Mouse (Mus musculus) cerebellum, adult 8-10 months (tissue): ENCODE data around the gene Heatr5a.

Experiments
- DNase-seq: peaks from one replicate; pipeline ENCODE4 v3.0.0; 2022

The Heatr5a gene

DNA sequence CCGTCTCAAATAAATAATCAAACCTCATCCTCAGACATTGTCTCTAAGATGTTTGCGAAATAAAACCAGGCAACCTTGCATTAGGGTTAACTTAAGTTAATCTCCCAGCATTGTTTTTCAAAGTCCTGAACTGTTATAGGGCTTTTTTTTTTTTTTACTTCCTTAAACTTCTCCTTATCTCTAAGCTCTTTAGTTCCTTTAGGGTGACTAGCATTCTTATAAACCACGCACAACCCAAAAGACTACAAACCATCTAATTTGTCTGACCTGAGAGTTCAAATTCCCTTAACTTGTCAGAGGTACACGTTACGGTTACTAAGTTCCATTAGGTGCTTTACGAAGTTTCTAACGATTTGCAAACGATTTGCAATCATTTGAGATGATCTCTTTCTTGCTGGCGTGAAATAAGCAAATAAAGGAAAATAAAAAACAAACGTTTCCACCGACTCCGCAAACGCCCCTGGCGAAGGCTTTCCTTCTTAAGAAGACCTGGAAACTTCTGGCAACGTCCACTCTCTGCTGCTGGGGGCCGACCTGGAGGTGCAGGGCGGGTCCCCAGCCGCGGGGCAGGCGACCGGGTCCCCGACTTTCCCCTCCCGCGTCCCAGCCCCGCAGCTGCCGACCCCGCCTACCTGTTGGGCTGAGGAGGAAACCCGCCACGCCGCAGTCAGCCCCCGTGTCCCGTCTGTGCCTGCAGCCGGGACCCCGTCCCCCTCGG, 610 bp downstream of the Heatr5a start:
- DNase-seq, result no peak

DNA sequence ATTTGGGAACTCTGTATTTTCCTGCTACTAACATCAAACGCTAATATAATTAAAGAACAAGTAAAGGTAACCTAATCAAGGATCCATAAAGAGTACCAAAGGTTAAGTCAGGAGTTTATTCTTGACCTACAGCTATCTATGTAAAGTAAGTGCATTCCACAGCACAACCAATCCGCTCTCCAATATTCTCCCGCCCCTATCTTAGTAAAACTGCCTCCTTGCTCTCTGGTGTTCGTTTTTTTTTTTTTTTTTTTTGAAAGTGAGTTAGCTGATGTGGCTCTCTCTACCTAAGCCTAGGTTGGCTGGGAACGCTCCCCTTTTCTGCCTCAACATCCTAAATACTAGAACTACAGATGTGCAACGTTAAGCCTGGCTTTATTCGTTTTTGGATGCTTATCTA, 1.2 kb downstream of the Heatr5a start:
- no peak for DNase-seq

DNA sequence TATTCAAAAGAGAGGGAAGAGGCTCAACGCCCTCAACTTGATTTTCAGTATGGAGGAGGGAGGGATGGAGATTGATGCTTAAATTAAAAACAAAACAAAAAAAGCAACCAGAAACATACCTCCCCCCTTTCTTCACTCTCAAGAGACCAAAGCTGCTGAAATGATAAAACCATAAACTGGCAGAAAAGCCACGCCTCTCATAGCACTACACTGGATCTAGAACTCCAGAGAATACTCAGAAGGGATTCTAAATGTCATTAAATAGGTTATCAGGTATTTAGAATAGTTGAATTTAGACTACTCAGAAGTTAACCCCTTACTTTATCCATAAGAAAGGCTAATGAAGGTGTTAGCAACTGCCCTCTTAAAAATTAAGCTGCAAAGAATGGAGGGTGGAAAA, 2.0 kb downstream of the Heatr5a start:
- DNase-seq, result no peak

- DNase-seq, result no peak
These were observed 3.1 kb downstream of the Heatr5a start for GRCm38 (mm10) chr12:51967915-51968595.

DNA sequence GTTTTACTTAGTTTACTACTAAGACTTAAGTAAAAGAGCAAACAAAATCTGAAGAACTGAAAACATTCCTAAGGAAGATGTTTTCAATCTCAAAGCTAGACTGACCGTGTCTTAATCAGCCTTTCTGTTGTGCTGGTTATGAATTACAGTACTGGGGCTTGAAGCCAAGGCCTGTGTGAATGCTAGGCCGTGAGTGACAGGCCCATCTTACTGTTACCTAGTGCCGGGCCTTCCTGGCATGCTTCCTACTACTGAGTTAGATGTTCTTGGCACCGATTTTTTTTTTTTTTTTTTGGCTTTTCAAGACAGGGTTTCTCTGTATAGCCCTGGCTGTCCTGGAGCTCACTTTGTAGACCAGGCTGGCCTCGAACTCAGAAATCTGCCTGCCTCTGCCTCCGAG, 13.5 kb downstream of the Heatr5a start:
- DNase-seq, result no peak

GRCm38 (mm10) chr12:51952309-51952708, 18.8 kb downstream of the Heatr5a start:
- DNase-seq, result no peak

- no peak for DNase-seq
These were observed 23.6 kb downstream of the Heatr5a start for GRCm38 (mm10) chr12:51947498-51947945.

- no peak for DNase-seq
These were observed 25.8 kb downstream of the Heatr5a start for GRCm38 (mm10) chr12:51945331-51945730.

GRCm38 (mm10) chr12:51939848-51940247, 31.3 kb downstream of the Heatr5a start:
- DNase-seq, result no peak

GRCm38 (mm10) chr12:51937938-51938337, 33.2 kb downstream of the Heatr5a start:
- DNase-seq, result no peak

DNA sequence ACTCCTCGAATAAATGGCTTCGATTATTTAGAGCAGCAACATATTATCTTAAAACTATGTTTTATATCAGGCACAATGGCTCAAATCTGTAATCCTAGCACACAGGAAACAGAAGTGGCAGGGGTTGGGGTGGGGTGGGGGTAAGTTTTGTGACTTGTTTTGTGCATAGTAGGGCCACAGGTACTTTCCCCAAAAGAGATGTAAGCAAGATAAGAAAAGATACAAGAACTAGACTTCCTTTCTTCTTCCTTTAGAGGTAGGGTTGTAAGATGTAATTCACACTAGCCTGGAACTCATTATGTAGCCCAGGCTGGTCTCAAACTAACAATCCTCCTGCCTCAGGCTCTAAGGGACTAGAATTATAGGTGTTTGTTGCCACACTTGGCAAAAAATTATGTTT, 41.5 kb downstream of the Heatr5a start:
- DNase-seq, result no peak

- no peak for DNase-seq
These were observed 53.9 kb downstream of the Heatr5a start for GRCm38 (mm10) chr12:51917191-51917590.

GRCm38 (mm10) chr12:51914903-51915670, 56.0 kb downstream of the Heatr5a start:
- no peak for DNase-seq

DNA sequence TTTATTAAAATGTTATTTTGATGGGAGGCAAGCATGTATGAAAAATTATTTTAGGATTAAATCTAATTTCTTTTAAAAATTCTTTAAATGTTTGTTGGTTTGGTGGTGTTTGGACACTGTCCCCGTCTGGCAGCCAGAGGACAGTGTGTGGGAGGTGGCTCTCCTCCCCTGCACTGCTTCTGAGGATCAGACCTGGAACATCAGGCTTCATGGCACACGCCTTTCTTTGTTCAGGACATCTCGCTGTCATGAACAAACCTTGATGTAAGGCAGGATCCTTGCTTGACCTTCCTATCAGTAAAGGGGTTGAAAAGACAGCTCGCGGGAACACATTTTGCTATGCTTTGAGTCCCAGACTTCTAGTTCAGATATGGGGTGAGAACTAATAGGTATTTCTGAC, 61.9 kb downstream of the Heatr5a start:
- no peak for DNase-seq

GRCm38 (mm10) chr12:51907543-51907942, 63.6 kb downstream of the Heatr5a start:
- DNase-seq, result no peak

GRCm38 (mm10) chr12:51900551-51900950, 70.6 kb downstream of the Heatr5a start:
- no peak for DNase-seq

GRCm38 (mm10) chr12:51896901-51897300, 74.2 kb downstream of the Heatr5a start:
- no peak for DNase-seq

- no peak for DNase-seq
These were observed 82.5 kb downstream of the Heatr5a start for GRCm38 (mm10) chr12:51888609-51889008.

DNA sequence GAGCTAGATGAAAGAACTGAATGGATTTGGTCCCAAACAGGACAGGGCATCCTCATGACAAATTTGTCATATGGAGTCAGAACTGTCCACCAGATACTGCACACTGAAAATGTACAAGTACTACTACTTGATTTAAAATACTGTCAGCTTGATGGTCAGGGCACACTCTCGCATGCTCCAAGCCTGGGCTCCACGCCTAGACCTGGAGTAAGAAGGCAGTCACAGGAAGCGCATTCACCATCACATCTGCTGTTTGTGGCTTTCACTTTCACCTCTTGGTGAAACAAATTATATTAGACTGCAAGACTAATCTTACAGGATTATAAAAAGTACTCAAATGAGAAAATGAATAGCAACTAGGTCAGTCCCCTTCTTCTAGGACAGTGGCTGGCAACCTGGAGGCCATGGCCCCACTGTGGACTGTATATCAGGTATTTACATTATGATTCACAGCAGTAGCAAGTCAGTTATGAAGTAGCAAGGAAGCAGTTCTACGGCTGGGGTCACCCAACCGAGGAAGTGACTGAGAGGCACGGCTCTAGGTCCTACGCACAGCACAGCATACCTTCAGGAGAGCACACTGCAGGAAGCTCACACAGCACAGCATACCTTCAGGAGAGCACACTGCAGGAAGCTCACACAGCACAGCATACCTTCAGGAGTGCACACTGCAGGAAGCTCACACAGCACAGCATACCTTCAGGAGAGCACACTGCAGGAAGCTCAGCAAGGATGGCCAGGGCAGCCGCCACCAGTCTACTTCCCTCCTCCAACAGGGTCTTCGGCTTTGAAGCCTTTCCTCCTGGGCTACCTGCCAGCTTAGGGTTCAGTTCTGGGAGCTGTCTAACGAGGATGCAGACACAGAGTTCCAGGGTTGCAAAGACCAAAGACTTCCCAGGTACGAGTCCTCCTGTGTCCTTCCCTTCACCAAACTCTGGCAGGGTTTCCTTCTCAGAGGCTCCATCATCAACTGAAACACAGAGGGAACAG, 83.5 kb downstream of the Heatr5a start:
- no peak for DNase-seq

DNA sequence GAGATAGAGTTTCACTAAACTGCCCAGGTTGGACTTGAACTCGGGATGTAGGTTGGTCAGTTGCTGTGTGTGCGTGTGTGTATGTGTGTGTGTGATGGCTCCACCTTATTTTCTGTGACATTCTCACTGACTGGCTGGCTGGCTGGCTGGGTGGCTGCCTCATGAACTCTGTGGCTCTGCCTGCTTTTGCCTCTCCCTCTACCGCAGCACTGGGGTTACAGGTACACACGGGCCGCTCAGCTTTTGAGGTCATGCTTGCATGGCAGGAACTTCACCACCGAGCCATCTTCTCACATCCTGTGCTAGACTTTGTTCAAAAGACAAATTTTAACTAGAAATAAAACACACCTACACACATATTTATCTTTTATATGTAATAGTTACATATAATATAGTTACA, 84.8 kb downstream of the Heatr5a start:
- no peak for DNase-seq

GRCm38 (mm10) chr12:51884801-51885200, 86.3 kb downstream of the Heatr5a start:
- no peak for DNase-seq

DNA sequence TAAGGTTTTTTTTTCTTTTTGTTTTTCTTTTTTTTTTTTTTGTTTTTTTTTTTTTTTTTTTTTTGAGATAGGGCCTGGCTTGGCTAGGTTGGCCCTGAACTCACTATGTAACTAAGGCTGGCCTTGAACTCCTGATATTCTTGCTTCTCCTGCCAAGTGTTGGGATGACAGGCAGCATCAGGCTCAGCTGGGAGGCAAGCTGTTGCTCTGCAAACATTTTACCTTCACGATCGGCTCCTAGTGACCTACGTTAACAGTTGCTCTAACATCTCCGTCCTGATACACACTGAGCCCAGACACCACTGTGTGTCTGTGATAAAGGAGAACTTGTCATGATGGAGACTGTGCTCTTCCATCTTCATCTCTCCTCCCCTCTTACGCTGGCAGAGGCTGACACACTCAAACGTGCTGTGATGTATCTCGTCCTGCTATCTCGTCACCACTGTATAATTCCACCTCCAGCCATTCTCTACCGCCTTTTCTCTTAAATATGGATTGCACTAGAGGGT, 87.8 kb downstream of the Heatr5a start:
- DNase-seq, result no peak
